In genomic region chrX:38593180-38593889, GRCm38 (mm10) we compare ENCODE assay signal across 11 mouse cellular contexts. TPM values are rescaled to one million over a fixed set of nuclear protein-coding genes. Genes with fewer than 3 reads are reported as not detected.
DNase-seq lines count a peak whose midpoint lies in the region; ATAC-seq and TF ChIP-seq lines count a peak whose summit lies in the region.
"Had no signal": no experiment of that assay in that cellular context is flagged by ENCODE, and none has a peak within 500 bp of the region (broad histone marks: within the 10 kb centered on the region; RNA-seq: fewer than 3 reads in every experiment).

No protein-coding gene starts in this region.

- H3K27ac ChIP-seq in limb, embryonic 11.5 days (replicated peaks; ENCODE audit: low read depth, low read length), result no peak overlapping the region
- no peak overlapping the region for H3K27ac ChIP-seq in limb, embryonic 10.5 days
- peak overlapping the region; percentile 70 for H3K27ac ChIP-seq in liver, embryonic 12.5 days
- H3K27ac ChIP-seq: forebrain, embryonic 13.5 days; limb, embryonic 12.5 days had no signal

- TF ChIP-seq POLR2A in lung, adult 2 months (IDR thresholded peaks at IDR 0.05; ENCODE audit: borderline replicate concordance, extremely low read depth, low read depth, low read length), result no peak

- ATAC-seq in limb, embryonic 11.5 days (ENCODE audit: insufficient number of reproducible peaks, low FRiP score, low TSS enrichment, low read depth), result no peak
- peak; percentile 81 for ATAC-seq in liver, embryonic 12.5 days
- ATAC-seq: forebrain, embryonic 13.5 days had no signal

- H3K27me3 ChIP-seq in limb, embryonic 11.5 days (ENCODE audit: control insufficient read depth, insufficient read depth, low read length), result no peaks in the 10 kb centered on the region
- no peaks in the 10 kb centered on the region for H3K27me3 ChIP-seq in limb, embryonic 10.5 days (ENCODE audit: low read depth, poor library complexity, severe bottlenecking)
- H3K27me3 ChIP-seq in liver, embryonic 12.5 days (replicated peaks), result no peaks in the 10 kb centered on the region
- H3K27me3 ChIP-seq: forebrain, embryonic 13.5 days; limb, embryonic 12.5 days had no signal

- H3K36me3 ChIP-seq in limb, embryonic 11.5 days (ENCODE audit: control insufficient read depth, insufficient read depth, low read length), result no peaks in the 10 kb centered on the region
- H3K36me3 ChIP-seq in limb, embryonic 10.5 days, result no peaks in the 10 kb centered on the region
- no peaks in the 10 kb centered on the region for H3K36me3 ChIP-seq in liver, embryonic 12.5 days
- H3K36me3 ChIP-seq: limb, embryonic 12.5 days had no signal

- no peak overlapping the region for H3K4me2 ChIP-seq in limb, embryonic 11.5 days (ENCODE audit: low read depth, severe bottlenecking)
- H3K4me2 ChIP-seq in liver, embryonic 12.5 days, result peak overlapping the region; percentile 24; the same call in 1 of the 2 replicates
- H3K4me2 ChIP-seq: forebrain, embryonic 13.5 days; limb, embryonic 12.5 days had no signal

- H3K9ac ChIP-seq in limb, embryonic 11.5 days (ENCODE audit: low read length), result no peak overlapping the region
- no peak overlapping the region for H3K9ac ChIP-seq in liver, embryonic 12.5 days
- H3K9ac ChIP-seq: forebrain, embryonic 13.5 days; limb, embryonic 12.5 days had no signal

- peak; percentile 2 for DNase-seq in embryo, embryonic 11.5 days (ENCODE audit: low read depth, low spot score)
- DNase-seq in embryo, embryonic 9.5 days (ENCODE audit: extremely low spot score), result no peak
- peak; percentile 19 for DNase-seq in limb, embryonic 11.5 days (ENCODE audit: low spot score)
- no peak for DNase-seq in limb, embryonic 10.5 days (ENCODE audit: low spot score)
- peak; percentile 59 for DNase-seq in NIH3T3 (ENCODE audit: low read depth)
- DNase-seq in neural tube, embryonic 10.5 days (ENCODE audit: extremely low spot score, low spot score), result no peak
- no peak for DNase-seq in lung, adult 2 months
- DNase-seq: thymus, postnatal 36 days had no signal

- H3K4me1 ChIP-seq in limb, embryonic 11.5 days (ENCODE audit: control insufficient read depth, insufficient read depth, low read length), result no peaks in the 10 kb centered on the region
- no peaks in the 10 kb centered on the region for H3K4me1 ChIP-seq in limb, embryonic 10.5 days
- H3K4me1 ChIP-seq in liver, embryonic 12.5 days, result peaks cover 47% of the 10 kb centered on the region
- H3K4me1 ChIP-seq in lung, adult 2 months (ENCODE audit: control insufficient read depth, insufficient read depth, low read length), result no peaks in the 10 kb centered on the region; the same call in 1 of the 2 replicates
- H3K4me1 ChIP-seq: forebrain, embryonic 13.5 days; limb, embryonic 12.5 days had no signal

- no peak overlapping the region for H3K4me3 ChIP-seq in limb, embryonic 11.5 days (ENCODE audit: low read depth, low read length)
- H3K4me3 ChIP-seq in limb, embryonic 10.5 days, result no peak overlapping the region
- H3K4me3 ChIP-seq in liver, embryonic 12.5 days, result no peak overlapping the region
- H3K4me3 ChIP-seq in lung, adult 2 months (replicated peaks; ENCODE audit: extremely low read depth, low read depth, low read length), result no peak overlapping the region
- H3K4me3 ChIP-seq: forebrain, embryonic 13.5 days; limb, embryonic 12.5 days had no signal

- WGBS in limb, embryonic 11.5 days, result 69% methylated on average over 5 of the region's 5 CpGs
- 68% methylated on average over 5 of the region's 5 CpGs for WGBS in limb, embryonic 10.5 days
- 36% methylated on average over 5 of the region's 5 CpGs for WGBS in liver, embryonic 12.5 days (ENCODE audit: insufficient replicate concordance)
- WGBS in lung, adult 2 months, result 62% methylated on average over 5 of the region's 5 CpGs

- H3K9me3 ChIP-seq in limb, embryonic 11.5 days (ENCODE audit: control insufficient read depth, low read length), result no peaks in the 10 kb centered on the region
- H3K9me3 ChIP-seq in limb, embryonic 10.5 days (replicated peaks), result no peaks in the 10 kb centered on the region
- H3K9me3 ChIP-seq in liver, embryonic 12.5 days (replicated peaks), result no peaks in the 10 kb centered on the region
- H3K9me3 ChIP-seq: forebrain, embryonic 13.5 days; limb, embryonic 12.5 days had no signal

- no peak for TF ChIP-seq CTCF in lung, adult 2 months (IDR thresholded peaks at IDR 0.05; ENCODE audit: insufficient read depth, low read length)

RNA-seq across cellular contexts. Expression of gene Mcts1, which starts 7.0 kb away (rescaled TPM):
- polyA plus RNA-seq in limb, embryonic 11.5 days (2014; fragmentation: Nextera tagmentation; extraction: Ambion mirVana), result 71.2 and 83.2 TPM in 2 replicates
- polyA plus RNA-seq in limb, embryonic 10.5 days (2016; fragmentation: Nextera tagmentation; extraction: Ambion mirVana), result 72.2 and 72.9 TPM in 2 replicates
- 56.8 TPM in 2 replicates for polyA plus RNA-seq in liver, embryonic 12.5 days (2016; fragmentation: Nextera tagmentation; extraction: Ambion mirVana)
- 5.2 and 8.5 TPM in 2 replicates for polyA plus RNA-seq in lung, adult 2 months (2012; rRNA removed)

RNA-seq across cellular contexts. Expression of gene Cul4b, which starts 17.3 kb away (rescaled TPM):
- 63.0 and 63.6 TPM in 2 replicates for polyA plus RNA-seq in limb, embryonic 11.5 days (2014; fragmentation: Nextera tagmentation; extraction: Ambion mirVana)
- 46.4 and 54.2 TPM in 2 replicates for polyA plus RNA-seq in limb, embryonic 10.5 days (2016; fragmentation: Nextera tagmentation; extraction: Ambion mirVana)
- polyA plus RNA-seq in liver, embryonic 12.5 days (2016; fragmentation: Nextera tagmentation; extraction: Ambion mirVana), result 21.0 and 22.2 TPM in 2 replicates
- 3.4 and 4.1 TPM in 2 replicates for polyA plus RNA-seq in lung, adult 2 months (2012; rRNA removed)

RNA-seq across cellular contexts. Expression of gene C1galt1c1, which starts 41.6 kb away (rescaled TPM):
- polyA plus RNA-seq in limb, embryonic 11.5 days (2014; fragmentation: Nextera tagmentation; extraction: Ambion mirVana), result 18.3 and 19.1 TPM in 2 replicates
- polyA plus RNA-seq in limb, embryonic 10.5 days (2016; fragmentation: Nextera tagmentation; extraction: Ambion mirVana), result 12.2 and 14.2 TPM in 2 replicates
- 11.1 and 13.1 TPM in 2 replicates for polyA plus RNA-seq in liver, embryonic 12.5 days (2016; fragmentation: Nextera tagmentation; extraction: Ambion mirVana)
- 9.0 and 14.2 TPM in 2 replicates for polyA plus RNA-seq in lung, adult 2 months (2012; rRNA removed)

Comparison
In these comparisons a context has a peak if more than half of its experiments do, and no peak if none do; other contexts are left out.
1. DNase-seq: peak in embryo, embryonic 11.5 days (single experiment), limb, embryonic 11.5 days (single experiment) and NIH3T3 (single experiment); none in embryo, embryonic 9.5 days (single experiment), limb, embryonic 10.5 days (single experiment), neural tube, embryonic 10.5 days (single experiment) and lung, adult 2 months (single experiment).